In the genomic region with DNA sequence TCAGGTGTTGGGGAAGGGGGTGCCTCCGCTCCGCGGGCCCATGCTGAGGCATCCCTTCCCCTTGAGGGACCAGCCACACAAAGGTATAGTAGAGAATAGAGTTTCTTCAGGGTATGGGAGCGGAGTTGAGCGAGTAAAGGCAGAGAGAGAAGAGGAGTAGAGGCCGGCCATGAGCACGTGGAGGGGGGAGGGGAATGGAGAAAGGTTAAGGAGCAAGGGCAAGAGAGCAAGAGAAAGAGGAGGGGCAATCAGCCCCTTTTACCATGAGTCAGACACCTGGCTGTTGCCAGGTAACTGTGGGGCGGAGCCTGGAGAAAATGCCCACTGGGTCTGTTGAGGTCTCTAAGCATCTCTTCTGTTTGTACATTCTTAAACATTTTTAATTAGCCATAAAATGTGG, we compare ENCODE assay signal across 9 mouse cellular contexts. TPM values are rescaled to one million over a fixed set of nuclear protein-coding genes. Genes with fewer than 3 reads are reported as not detected.
A peak's percentile ranks its signal among the peaks of the same experiment; 100 is the strongest.
DNase-seq lines count a peak whose midpoint lies in the region; ATAC-seq and TF ChIP-seq lines count a peak whose summit lies in the region.
"Had no signal": no experiment of that assay in that cellular context is flagged by ENCODE, and none has a peak within 500 bp of the region (broad histone marks: within the 10 kb centered on the region; RNA-seq: fewer than 3 reads in every experiment).

No protein-coding gene starts in this region.

- peak overlapping the region; percentile 78 for H3K9ac ChIP-seq in forebrain, embryonic 13.5 days
- H3K9ac ChIP-seq in liver, embryonic 13.5 days, result peak overlapping the region; percentile 97

- intact Hi-C loops in gastrocnemius, adult 2 months (cut with DNase I), result loop anchor here (5.0 kb wide), 2 partner anchors 34 to 46 kb away; no protein-coding TSS in a partner anchor

- no peaks in the 10 kb centered on the region for H3K27me3 ChIP-seq in forebrain, embryonic 13.5 days
- H3K27me3 ChIP-seq in liver, embryonic 13.5 days, result no peaks in the 10 kb centered on the region

- H3K36me3 ChIP-seq in forebrain, embryonic 13.5 days (ENCODE audit: poor library complexity, severe bottlenecking), result 0 out of 2 replicates have a peak, but pooled peaks cover 5% of the 10 kb centered on the region
- peaks cover 7% of the 10 kb centered on the region; the same call in 1 of the 2 replicates for H3K36me3 ChIP-seq in liver, embryonic 13.5 days

- peak overlapping the region; percentile 79 for H3K4me2 ChIP-seq in forebrain, embryonic 13.5 days
- H3K4me2 ChIP-seq in liver, embryonic 13.5 days, result peak overlapping the region; percentile 95

- WGBS in forebrain, embryonic 13.5 days, result 21% methylated on average over 8 of the region's 8 CpGs
- 34% methylated on average over 8 of the region's 8 CpGs for WGBS in liver, embryonic 13.5 days (ENCODE audit: insufficient replicate concordance)

- H3K4me3 ChIP-seq in gastrocnemius, adult 2 months, result peak overlapping the region; percentile 76
- peak overlapping the region; percentile 76 for H3K4me3 ChIP-seq in forebrain, embryonic 13.5 days
- peak overlapping the region; percentile 74 for H3K4me3 ChIP-seq in liver, embryonic 13.5 days (replicated peaks)

- H3K27ac ChIP-seq in gastrocnemius, adult 2 months, result no peak overlapping the region
- H3K27ac ChIP-seq in forebrain, embryonic 13.5 days, result no peak overlapping the region
- peak overlapping the region; percentile 94 for H3K27ac ChIP-seq in liver, embryonic 13.5 days

- H3K9me3 ChIP-seq in forebrain, embryonic 13.5 days (replicated peaks), result no peaks in the 10 kb centered on the region
- no peaks in the 10 kb centered on the region for H3K9me3 ChIP-seq in liver, embryonic 13.5 days (replicated peaks)

- ATAC-seq in forebrain, embryonic 13.5 days, result no peak
- ATAC-seq in liver, embryonic 13.5 days (ENCODE audit: low read depth), result no peak
- no peak for ATAC-seq in frontal cortex, adult (ENCODE audit: low TSS enrichment)

- no peak for TF ChIP-seq CTCF in gastrocnemius, adult 2 months (IDR thresholded peaks at IDR 0.05)

- H3K4me1 ChIP-seq in forebrain, embryonic 13.5 days, result peaks cover 40% of the 10 kb centered on the region
- peaks cover 61% of the 10 kb centered on the region for H3K4me1 ChIP-seq in liver, embryonic 13.5 days (replicated peaks)

- DNase-seq in gastrocnemius, adult 2 months, result no peak
- DNase-seq in gastrocnemius, adult 18-20 months (ENCODE audit: low spot score), result no peak
- peak; percentile 6 for DNase-seq in 3134 (ENCODE audit: extremely low read depth, insufficient read length, low spot score)
- DNase-seq in liver, embryonic 13.5 days, result no peak
- DNase-seq in adrenal gland, adult 2 months, result no peak
- no peak for DNase-seq in spleen, adult 18-20 months
- DNase-seq: embryo, embryonic 11 days had no signal

RNA-seq across cellular contexts. Expression of gene Hspbap1, which starts 1.0 kb away (rescaled TPM):
- total RNA-seq in gastrocnemius, adult 2 months (2021), result 1 to 10 TPM; 3.1 to 3.3 TPM
- 1 to 10 TPM; 3.5 to 4.3 TPM for total RNA-seq in gastrocnemius, adult 18-20 months (2021)
- polyA plus RNA-seq in forebrain, embryonic 13.5 days (2015; fragmentation: Nextera tagmentation; extraction: Ambion mirVana), result 20.2 and 21.0 TPM in 2 replicates
- polyA plus RNA-seq in liver, embryonic 13.5 days (2015; fragmentation: Nextera tagmentation; extraction: Ambion mirVana), result 20.2 and 21.9 TPM in 2 replicates
- total RNA-seq in adrenal gland, adult 2 months (2021), result 1 to 10 TPM; 3.5 to 7.0 TPM
- 1.8 and 2.3 TPM in 2 replicates for polyA plus RNA-seq in adrenal gland, adult 2 months (2012; rRNA removed)

RNA-seq across cellular contexts. Expression of gene Dirc2, which starts 2.0 kb away (rescaled TPM):
- 10 to 100 TPM; 53.7 to 70.8 TPM for total RNA-seq in gastrocnemius, adult 2 months (2021)
- total RNA-seq in gastrocnemius, adult 18-20 months (2021), result 10 to 100 TPM; 61.7 to 65.1 TPM
- 22.6 and 23.8 TPM in 2 replicates for polyA plus RNA-seq in forebrain, embryonic 13.5 days (2015; fragmentation: Nextera tagmentation; extraction: Ambion mirVana)
- 4.6 and 4.9 TPM in 2 replicates for polyA plus RNA-seq in liver, embryonic 13.5 days (2015; fragmentation: Nextera tagmentation; extraction: Ambion mirVana)
- 10 to 100 TPM; 21.3 to 41.0 TPM for total RNA-seq in adrenal gland, adult 2 months (2021)
- polyA plus RNA-seq in adrenal gland, adult 2 months (2012; rRNA removed), result 27.5 and 32.1 TPM in 2 replicates
